Mouse (Mus musculus) neural tube, embryonic 14.5 days (tissue): ENCODE measurements around the gene Gm5108. TPM values are rescaled to one million over a fixed set of nuclear protein-coding genes. Genes with fewer than 3 reads are reported as not detected.

ENCODE experiments used
- ATAC-seq: fragments of 200-750 bp; cut with Nextera tagmentation; 2 replicates; pipeline ENCODE4 v1.8.0; 2017; ENCODE audit warnings: low read depth, mild to moderate bottlenecking, moderate TSS enrichment, moderate library complexity
- H3K27ac ChIP-seq: fragments of 300-500 bp; sonication (generic); 2 replicates; pipeline ENCODE4 v1.5.1; 2014; ENCODE audit warnings: low read depth, mild to moderate bottlenecking, control low read depth, low read length, moderate library complexity, mixed read lengths
- H3K27me3 ChIP-seq: fragments of 300-500 bp; sonication (generic); 2 replicates; pipeline ENCODE4 v1.6.1; 2014; ENCODE audit warnings: low read length; ENCODE audit not compliant: control insufficient read depth, insufficient read depth
- H3K36me3 ChIP-seq: fragments of 300-500 bp; sonication (generic); 2 replicates; pipeline ENCODE4 v1.6.1; 2014; ENCODE audit warnings: low read length, mixed read lengths; ENCODE audit not compliant: control insufficient read depth, insufficient read depth
- H3K4me1 ChIP-seq: fragments of 300-500 bp; sonication (generic); 2 replicates; pipeline ENCODE4 v1.6.1; 2014; ENCODE audit warnings: low read length; ENCODE audit not compliant: control insufficient read depth, insufficient read depth
- H3K4me2 ChIP-seq: fragments of 300-500 bp; sonication (generic); 2 replicates; pipeline ENCODE4 v1.6.1; 2014; ENCODE audit warnings: mild to moderate bottlenecking, low read depth, low read length, control low read depth
- H3K4me3 ChIP-seq: fragments of 300-500 bp; sonication (generic); 2 replicates; pipeline ENCODE4 v1.5.1; 2014; ENCODE audit warnings: low read depth, low read length, control low read depth, mixed read lengths
- H3K9ac ChIP-seq: fragments of 300-500 bp; sonication (generic); replicated peaks from 2 replicates; pipeline ENCODE4 v1.6.1; 2014; ENCODE audit warnings: low read depth, mild to moderate bottlenecking, control low read depth, low read length, mixed read lengths
- H3K9me3 ChIP-seq: fragments of 300-500 bp; sonication (generic); 2 replicates; pipeline ENCODE4 v1.6.1; 2016; ENCODE audit warnings: low read length; ENCODE audit not compliant: control insufficient read depth
- WGBS: fragments of 180-500 bp; shearing (Covaris S2); extraction: QIAGEN DNeasy Blood & Tissue Kit; methylation state at CpG from one replicate; pipeline ENCODE4 v1.1.7; 2014; 5-methylcytosine and 5-hydroxymethylcytosine counted together
- polyA plus RNA-seq: library from polyadenylated mRNA; unstranded; fragments of >200 nt; fragmentation: Nextera tagmentation; extraction: Ambion mirVana; gene quantifications from 2 replicates; pipeline ENCODE4 v1.2.1, GENCODE M21; 2014

Gene Gm5108
- polyA plus RNA-seq, 1 experiment from 2014 or later: not detected

DNA sequence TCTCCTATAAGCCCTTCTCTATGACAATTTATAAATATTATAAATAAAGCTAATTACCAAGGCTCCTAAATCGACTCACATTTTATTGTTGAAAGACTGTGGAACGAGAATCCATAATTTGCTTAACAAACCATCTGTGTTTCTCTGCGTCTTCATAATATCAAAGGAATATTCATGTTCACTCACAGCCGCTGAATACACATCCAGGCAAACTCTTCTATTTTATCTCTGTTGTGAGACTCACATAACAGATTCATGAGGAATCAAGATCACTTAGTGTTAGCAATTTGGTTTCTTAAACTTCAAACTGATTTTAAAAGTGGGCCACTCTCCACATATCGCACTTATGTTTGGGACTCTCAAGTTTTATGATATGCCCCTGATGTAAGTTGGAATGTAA lies 6.6 kb downstream of the Gm5108 start:
- Histone ChIP-seq H3K36me3 (no peaks in the 10 kb centered on the region), H3K27ac (no peak overlapping the region)
- 87% methylated on average over 5 of the region's 5 CpGs for WGBS

GRCm38 (mm10) chr5:67954097-67954496 lies 12.6 kb downstream of the Gm5108 start:
- no peak overlapping the region for H3K9ac ChIP-seq
- ATAC-seq: no peak
- 91% methylated on average over 4 of the region's 4 CpGs for WGBS
- H3K4me2 ChIP-seq: no peak overlapping the region
- no peaks in the 10 kb centered on the region for H3K4me1 ChIP-seq
- H3K4me3 ChIP-seq: no peak overlapping the region
- no peaks in the 10 kb centered on the region for H3K36me3 ChIP-seq
- no peak overlapping the region for H3K27ac ChIP-seq
- H3K27me3 ChIP-seq: no peaks in the 10 kb centered on the region
- no peaks in the 10 kb centered on the region for H3K9me3 ChIP-seq

More for the DNA sequence above, 6.6 kb downstream of the Gm5108 start:
- Histone ChIP-seq H3K27me3 (no peaks in the 10 kb centered on the region), H3K4me2 (no peak overlapping the region), H3K4me1 (no peaks in the 10 kb centered on the region), H3K4me3 (no peak overlapping the region), H3K9me3 (no peaks in the 10 kb centered on the region), H3K9ac (no peak overlapping the region)
- no peak for ATAC-seq

- 69% methylated on average over 7 of the region's 7 CpGs for WGBS
- Histone ChIP-seq H3K9me3 (no peaks in the 10 kb centered on the region), H3K4me3 (no peak overlapping the region), H3K27me3 (no peaks in the 10 kb centered on the region), H3K36me3 (no peaks in the 10 kb centered on the region), H3K9ac (no peak overlapping the region), H3K4me2 (no peak overlapping the region), H3K27ac (no peak overlapping the region), H3K4me1 (no peaks in the 10 kb centered on the region)
- ATAC-seq: no peak
These were observed 14.0 kb downstream of the Gm5108 start for GRCm38 (mm10) chr5:67955486-67955885.

GRCm38 (mm10) chr5:67961708-67962629 lies 20.5 kb downstream of the Gm5108 start:
- Histone ChIP-seq H3K4me2 (no peak overlapping the region), H3K9ac (no peak overlapping the region), H3K27ac (no peak overlapping the region), H3K27me3 (no peaks in the 10 kb centered on the region), H3K4me3 (no peak overlapping the region), H3K9me3 (no peaks in the 10 kb centered on the region), H3K4me1 (no peaks in the 10 kb centered on the region), H3K36me3 (no peaks in the 10 kb centered on the region)
- no peak for ATAC-seq
- 84% methylated on average over 7 of the region's 7 CpGs for WGBS

DNA sequence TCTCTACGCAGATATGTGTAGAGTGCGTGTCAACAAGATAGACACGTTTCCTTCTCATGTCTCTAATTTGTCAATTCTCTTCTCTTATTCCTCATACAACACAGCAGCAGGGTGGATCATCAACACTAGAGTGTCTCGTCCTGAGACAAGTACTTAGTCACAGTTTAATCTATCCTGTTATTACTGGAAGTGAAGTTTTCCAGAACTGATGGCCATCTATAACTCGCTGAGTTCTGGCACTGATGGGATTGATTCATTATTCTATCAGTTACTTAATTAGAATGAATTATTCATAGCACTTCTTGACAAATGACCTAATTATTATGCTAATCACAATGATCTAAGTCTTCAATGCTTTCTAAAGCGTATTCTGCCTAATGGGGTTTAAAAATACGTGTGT lies 28.1 kb downstream of the Gm5108 start:
- no peak overlapping the region for H3K4me3 ChIP-seq
- 47% methylated on average over 7 of the region's 7 CpGs for WGBS

DNA sequence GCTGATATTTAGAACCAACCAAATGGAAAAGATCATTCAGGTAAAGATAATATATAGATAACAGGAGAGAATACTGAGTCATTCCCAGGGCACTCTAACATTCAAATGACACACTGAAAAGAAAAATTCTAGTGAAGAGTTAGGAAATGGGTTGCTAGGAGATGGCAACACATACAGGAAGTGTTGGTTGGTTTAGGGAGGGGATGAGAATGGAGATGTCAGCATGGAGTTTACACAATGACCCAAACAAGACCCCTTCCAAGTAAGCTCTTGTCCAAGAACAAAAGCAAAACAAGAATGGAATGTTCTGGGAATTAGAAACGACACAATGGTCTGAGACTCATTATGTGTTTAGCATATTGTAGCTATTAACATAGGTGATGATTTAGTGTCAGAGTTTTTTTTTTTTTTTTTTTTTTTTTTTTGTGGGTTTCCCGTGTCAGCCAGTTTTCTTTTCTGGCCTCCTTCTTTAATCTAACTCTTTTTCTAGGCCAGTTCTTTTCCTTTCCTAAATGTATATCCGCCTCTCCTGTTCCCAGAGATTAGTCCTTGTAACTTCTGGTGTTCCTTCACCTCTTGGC lies 40.6 kb downstream of the Gm5108 start:
- 43% methylated on average over 3 of the region's 3 CpGs for WGBS

More for the DNA sequence above, 28.1 kb downstream of the Gm5108 start:
- Histone ChIP-seq H3K9ac (no peak overlapping the region), H3K4me2 (no peak overlapping the region), H3K4me1 (no peaks in the 10 kb centered on the region), H3K27ac (no peak overlapping the region), H3K36me3 (no peaks in the 10 kb centered on the region), H3K9me3 (no peaks in the 10 kb centered on the region), H3K27me3 (no peaks in the 10 kb centered on the region)
- peak; percentile 49; the same call in 1 of the 2 replicates for ATAC-seq

DNA sequence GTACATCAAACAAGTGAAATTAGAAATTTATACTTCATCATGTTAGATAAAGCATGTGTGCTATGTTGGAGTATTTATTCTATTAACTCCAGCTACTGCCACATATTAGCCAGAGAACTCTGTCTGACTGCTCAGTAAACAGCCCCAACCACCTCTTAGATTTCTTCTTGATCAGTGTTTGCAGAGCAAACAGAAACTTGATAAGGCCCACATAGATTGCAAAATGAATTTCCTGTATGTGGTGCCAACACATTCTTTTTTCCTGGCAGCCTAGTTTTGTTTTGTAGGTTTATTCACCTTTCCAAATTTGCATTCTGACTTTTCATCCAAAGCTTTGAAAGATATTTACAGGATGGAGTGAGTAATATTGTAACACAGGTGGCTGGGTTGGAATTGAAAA lies 49.0 kb downstream of the Gm5108 start:
- ATAC-seq: no peak
- Histone ChIP-seq H3K27me3 (no peaks in the 10 kb centered on the region), H3K36me3 (no peaks in the 10 kb centered on the region), H3K4me2 (no peak overlapping the region), H3K4me3 (no peak overlapping the region), H3K27ac (no peak overlapping the region), H3K9ac (no peak overlapping the region), H3K9me3 (no peaks in the 10 kb centered on the region), H3K4me1 (no peaks in the 10 kb centered on the region)

More for the DNA sequence above, 40.6 kb downstream of the Gm5108 start:
- Histone ChIP-seq H3K4me2 (no peak overlapping the region), H3K9ac (no peak overlapping the region), H3K9me3 (no peaks in the 10 kb centered on the region), H3K36me3 (no peaks in the 10 kb centered on the region), H3K27me3 (no peaks in the 10 kb centered on the region), H3K4me1 (no peaks in the 10 kb centered on the region), H3K27ac (no peak overlapping the region), H3K4me3 (no peak overlapping the region)
- ATAC-seq: no peak

GRCm38 (mm10) chr5:68002611-68003010 lies 61.1 kb downstream of the Gm5108 start:
- no peak overlapping the region for H3K27ac ChIP-seq
- no peaks in the 10 kb centered on the region for H3K4me1 ChIP-seq
- H3K36me3 ChIP-seq: no peaks in the 10 kb centered on the region
- H3K4me3 ChIP-seq: no peak overlapping the region
- no peak overlapping the region for H3K9ac ChIP-seq
- 94% methylated on average over 6 of the region's 6 CpGs for WGBS
- H3K4me2 ChIP-seq: no peak overlapping the region
- no peaks in the 10 kb centered on the region for H3K27me3 ChIP-seq
- no peak for ATAC-seq
- H3K9me3 ChIP-seq: no peaks in the 10 kb centered on the region

DNA sequence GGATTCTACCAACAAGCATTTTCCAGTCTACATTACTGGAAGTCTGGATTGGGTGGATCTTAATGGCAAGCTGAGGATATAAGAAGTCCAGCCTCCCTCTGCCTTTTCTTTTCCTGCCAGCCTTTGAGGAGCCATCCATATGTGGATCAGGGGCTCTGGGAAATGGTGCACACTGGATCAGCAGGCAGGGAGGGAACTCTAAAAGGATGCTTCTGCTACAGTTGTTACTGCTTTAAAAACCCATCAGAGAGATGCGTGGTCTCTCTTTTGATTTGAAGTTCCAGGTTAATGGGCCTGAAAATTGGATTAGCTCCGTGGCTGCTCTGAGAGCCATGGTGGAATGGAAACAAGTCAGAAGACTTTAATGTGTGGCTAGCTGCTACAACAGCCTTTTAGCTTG lies 62.4 kb downstream of the Gm5108 start:
- no peaks in the 10 kb centered on the region for H3K36me3 ChIP-seq
- no peaks in the 10 kb centered on the region for H3K9me3 ChIP-seq
- 0 out of 2 replicates have a peak overlapping the region, but pooled peaks have one; percentile 12 for H3K27ac ChIP-seq
- H3K4me2 ChIP-seq: no peak overlapping the region
- no peak for ATAC-seq
- no peaks in the 10 kb centered on the region for H3K4me1 ChIP-seq
- WGBS: 10% methylated on average over 2 of the region's 2 CpGs
- H3K9ac ChIP-seq: no peak overlapping the region
- no peaks in the 10 kb centered on the region for H3K27me3 ChIP-seq
- no peak overlapping the region for H3K4me3 ChIP-seq
